Comparison of ENCODE assay signal across 16 mouse cellular contexts in the genomic region with DNA sequence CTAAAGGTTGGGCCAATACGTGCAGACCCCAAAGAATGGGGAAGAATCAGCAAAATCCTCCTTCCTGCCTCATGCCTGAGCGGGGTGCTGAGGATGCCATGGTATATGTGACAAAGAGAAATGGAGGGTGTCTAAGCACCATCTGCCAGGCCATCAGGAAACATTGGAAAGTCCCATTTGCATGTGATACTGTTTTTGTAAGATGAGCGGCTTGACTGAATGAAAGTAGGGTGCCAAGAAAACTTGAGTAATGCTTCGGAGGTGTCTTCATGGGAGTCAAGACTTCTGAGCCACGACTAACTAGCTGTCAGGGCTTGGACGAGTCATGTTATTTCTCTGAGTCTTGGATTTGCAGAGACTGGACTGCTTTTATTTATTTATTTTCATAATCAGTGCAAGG.
DNase-seq lines count a peak whose midpoint lies in the region.
"Had no signal": no experiment of that assay in that cellular context is flagged by ENCODE, and none has a peak within 500 bp of the region (broad histone marks: within the 10 kb centered on the region; RNA-seq: fewer than 3 reads in every experiment).

No protein-coding gene starts in this region.

- DNase-seq in layer of hippocampus, adult 9-11 months: peak; percentile 14
- no peak for DNase-seq in layer of hippocampus, adult 9-10 months (ENCODE audit: low spot score)
- DNase-seq in NIH3T3 (ENCODE audit: low read depth) (peak; percentile 32), adipocyte (ENCODE audit: low spot score) (peak; percentile 21)
- peak; percentile 70 for DNase-seq in skeletal muscle tissue, adult 2 months (ENCODE audit: low read depth, low spot score)
- DNase-seq in frontal cortex, postnatal 10 days (ENCODE audit: low spot score in 2 of 2): no peak
- no peak for DNase-seq in thymus, adult 18-20 months
- DNase-seq: adrenal gland, adult 8-10 months; adrenal gland, postnatal 36 days; cerebellum, adult 11-12 months; cerebellum, adult 9-10 months; cerebellum, postnatal 25 days; gastrocnemius, postnatal 25 days; heart, postnatal 10 days; heart, postnatal 4 days; kidney, adult 11 months had no signal

Comparison
In these comparisons a context has a peak if more than half of its experiments do, and no peak if none do; other contexts are left out.
1. DNase-seq: peak in layer of hippocampus, adult 9-11 months (single experiment), NIH3T3 (single experiment), adipocyte (single experiment) and skeletal muscle tissue, adult 2 months (single experiment); none in layer of hippocampus, adult 9-10 months (single experiment), frontal cortex, postnatal 10 days (0 of 2) and thymus, adult 18-20 months (0 of 2).